Mouse (Mus musculus): Measurements from ENCODE around the gene Abcb6. TPM values are rescaled to one million over a fixed set of nuclear protein-coding genes. Genes with fewer than 3 reads are reported as not detected.

Gene Abcb6
- polyA plus RNA-seq, 2 experiments: 41.4 to 48.9 TPM

GRCm38 (mm10) chr1:75185495-75185894, 5.3 kb upstream of the Abcb6 start:
- Histone ChIP-seq H3K27ac (no peak overlapping the region), H3K9ac (replicated peaks) (no peak overlapping the region), H3K27me3 (ENCODE audit: control insufficient read depth, insufficient read depth, low read length) (no peaks in the 10 kb centered on the region), H3K36me3 (replicated peaks; ENCODE audit: control insufficient read depth, insufficient read depth, low read depth) (peaks cover 74% of the 10 kb centered on the region), H3K9me3 (ENCODE audit: control insufficient read depth, low read length) (no peaks in the 10 kb centered on the region), H3K4me1 (replicated peaks; ENCODE audit: control insufficient read depth in 2 of 2, insufficient read depth in 2 of 2, low read length in 1 of 2) (peaks cover 11 to 12% of the 10 kb centered on the region in 2 experiments), H3K4me3 (ENCODE audit: insufficient read depth in 1 of 2, low read depth in 2 of 2, low read length in 2 of 2) (no peak overlapping the region), H3K4me2 (ENCODE audit: low read depth) (no peak overlapping the region)
- 79% methylated on average over 11 of the region's 11 CpGs for WGBS (ENCODE audit: insufficient replicate concordance)
- DNase-seq (ENCODE audit: low read depth in 3 of 3, low spot score in 3 of 3) (no peak), ATAC-seq (ENCODE audit: insufficient read depth) (no peak)
- no peak for TF ChIP-seq EP300 (IDR thresholded peaks at IDR 0.05; ENCODE audit: low read depth)
- TF ChIP-seq CTCF (IDR thresholded peaks at IDR 0.05; ENCODE audit: low read depth): no peak

GRCm38 (mm10) chr1:75182160-75182559, 2.0 kb upstream of the Abcb6 start:
- Histone ChIP-seq H3K27ac (no peak overlapping the region), H3K4me1 (replicated peaks; ENCODE audit: control insufficient read depth in 2 of 2, insufficient read depth in 2 of 2, low read length in 1 of 2) (peaks cover 16 to 18% of the 10 kb centered on the region in 2 experiments), H3K9ac (replicated peaks) (no peak overlapping the region), H3K27me3 (ENCODE audit: control insufficient read depth, insufficient read depth, low read length) (no peaks in the 10 kb centered on the region), H3K36me3 (replicated peaks; ENCODE audit: control insufficient read depth, insufficient read depth, low read depth) (peaks cover 70% of the 10 kb centered on the region), H3K4me2 (ENCODE audit: low read depth) (no peak overlapping the region), H3K4me3 (ENCODE audit: insufficient read depth in 1 of 2, low read depth in 2 of 2, low read length in 2 of 2) (no peak overlapping the region), H3K9me3 (ENCODE audit: control insufficient read depth, low read length) (no peaks in the 10 kb centered on the region)
- 68% methylated on average over 4 of the region's 4 CpGs for WGBS (ENCODE audit: insufficient replicate concordance)
- DNase-seq (ENCODE audit: low read depth in 3 of 3, low spot score in 3 of 3) (no peak), ATAC-seq (ENCODE audit: insufficient read depth) (no peak)
- TF ChIP-seq EP300 (IDR thresholded peaks at IDR 0.05; ENCODE audit: low read depth) (no peak), CTCF (IDR thresholded peaks at IDR 0.05; ENCODE audit: low read depth) (peak; percentile 52)

- H3K4me3 ChIP-seq (ENCODE audit: insufficient read depth in 1 of 2, low read depth in 2 of 2, low read length in 2 of 2): no peak overlapping the region
- no peak for ATAC-seq (ENCODE audit: insufficient read depth)
- WGBS (ENCODE audit: insufficient replicate concordance): 85% methylated on average over 4 of the region's 4 CpGs
- H3K9ac ChIP-seq (replicated peaks): no peak overlapping the region; the same call in 1 of the 2 replicates
- no peak overlapping the region; the same call in 1 of the 2 replicates for H3K27ac ChIP-seq
- H3K27me3 ChIP-seq (ENCODE audit: control insufficient read depth, insufficient read depth, low read length): no peaks in the 10 kb centered on the region
- TF ChIP-seq CTCF (IDR thresholded peaks at IDR 0.05; ENCODE audit: low read depth) (no peak), EP300 (IDR thresholded peaks at IDR 0.05; ENCODE audit: low read depth) (no peak)
- no peaks in the 10 kb centered on the region for H3K9me3 ChIP-seq (ENCODE audit: control insufficient read depth, low read length)
- no peak overlapping the region for H3K4me2 ChIP-seq (ENCODE audit: low read depth)
- no peak for DNase-seq (ENCODE audit: low read depth in 3 of 3, low spot score in 3 of 3)
- peaks cover 16 to 18% of the 10 kb centered on the region in 2 experiments for H3K4me1 ChIP-seq (replicated peaks; ENCODE audit: control insufficient read depth in 2 of 2, insufficient read depth in 2 of 2, low read length in 1 of 2)
- peaks cover 70% of the 10 kb centered on the region for H3K36me3 ChIP-seq (replicated peaks; ENCODE audit: control insufficient read depth, insufficient read depth, low read depth)
Measured at GRCm38 (mm10) chr1:75181377-75181870, 1.2 kb upstream of the Abcb6 start.

- peak overlapping the region; percentile 55 for H3K9ac ChIP-seq (replicated peaks)
- peaks cover 70% of the 10 kb centered on the region for H3K36me3 ChIP-seq (replicated peaks; ENCODE audit: control insufficient read depth, insufficient read depth, low read depth)
- no peak for DNase-seq (ENCODE audit: low read depth in 3 of 3, low spot score in 3 of 3)
- H3K27ac ChIP-seq: peak overlapping the region; percentile 80
- peak overlapping the region; percentile 79 for H3K4me2 ChIP-seq (ENCODE audit: low read depth)
- peaks cover 16 to 18% of the 10 kb centered on the region in 2 experiments for H3K4me1 ChIP-seq (replicated peaks; ENCODE audit: control insufficient read depth in 2 of 2, insufficient read depth in 2 of 2, low read length in 1 of 2)
- WGBS (ENCODE audit: insufficient replicate concordance): 33% methylated on average over 7 of the region's 7 CpGs
- no peak for ATAC-seq (ENCODE audit: insufficient read depth)
- no peaks in the 10 kb centered on the region for H3K9me3 ChIP-seq (ENCODE audit: control insufficient read depth, low read length)
- no peaks in the 10 kb centered on the region for H3K27me3 ChIP-seq (ENCODE audit: control insufficient read depth, insufficient read depth, low read length)
- H3K4me3 ChIP-seq (ENCODE audit: insufficient read depth in 1 of 2, low read depth in 2 of 2, low read length in 2 of 2): peak overlapping the region in 1 of 2 experiments; percentile 70; a peak in 2 of 4 replicates
- no peak for TF ChIP-seq CTCF (IDR thresholded peaks at IDR 0.05; ENCODE audit: low read depth)
- TF ChIP-seq EP300 (IDR thresholded peaks at IDR 0.05; ENCODE audit: low read depth): no peak
Measured at GRCm38 (mm10) chr1:75180741-75181140, 549 bp upstream of the Abcb6 start.

GRCm38 (mm10) chr1:75179334-75180104, 673 bp downstream of the Abcb6 start:
- peaks cover 16 to 18% of the 10 kb centered on the region in 2 experiments for H3K4me1 ChIP-seq (replicated peaks; ENCODE audit: control insufficient read depth in 2 of 2, insufficient read depth in 2 of 2, low read length in 1 of 2)
- no peaks in the 10 kb centered on the region for H3K27me3 ChIP-seq (ENCODE audit: control insufficient read depth, insufficient read depth, low read length)
- H3K4me3 ChIP-seq (ENCODE audit: insufficient read depth in 1 of 2, low read depth in 2 of 2, low read length in 2 of 2): peak overlapping the region; percentile 61 to 70
- peak overlapping the region; percentile 95 for H3K27ac ChIP-seq
- DNase-seq (ENCODE audit: low read depth in 3 of 3, low spot score in 3 of 3): peak; percentile 79 to 84 (median 83)
- peak overlapping the region; percentile 79 for H3K4me2 ChIP-seq (ENCODE audit: low read depth)
- peak; percentile 71 for TF ChIP-seq EP300 (IDR thresholded peaks at IDR 0.05; ENCODE audit: low read depth)
- no peak for TF ChIP-seq CTCF (IDR thresholded peaks at IDR 0.05; ENCODE audit: low read depth)
- 1% methylated on average over 23 of the region's 23 CpGs for WGBS (ENCODE audit: insufficient replicate concordance)
- H3K36me3 ChIP-seq (replicated peaks; ENCODE audit: control insufficient read depth, insufficient read depth, low read depth): peaks cover 70% of the 10 kb centered on the region
- peak; percentile 77 for ATAC-seq (ENCODE audit: insufficient read depth)
- no peaks in the 10 kb centered on the region for H3K9me3 ChIP-seq (ENCODE audit: control insufficient read depth, low read length)
- H3K9ac ChIP-seq (replicated peaks): peak overlapping the region; percentile 96
